Mouse (Mus musculus) heart, postnatal 0 days (tissue): ENCODE data around the gene Hoxc6. TPM values are rescaled to one million over a fixed set of nuclear protein-coding genes. Genes with fewer than 3 reads are reported as not detected.

Experiments used
- ATAC-seq: fragments of 200-750 bp; cut with Nextera tagmentation; 2 replicates; pipeline ENCODE4 v1.8.0; 2017; ENCODE audit warnings: low read depth, moderate number of reproducible peaks, moderate library complexity; ENCODE audit not compliant: insufficient read depth
- DNase-seq: peaks from one replicate; pipeline ENCODE4 v3.0.0-alpha.2; 2016; ENCODE audit warnings: low spot score
- H3K27ac ChIP-seq: fragments of 300-500 bp; sonication (generic); 2 replicates; pipeline ENCODE4 v1.5.1; 2014; ENCODE audit warnings: low read depth, mild to moderate bottlenecking
- H3K27me3 ChIP-seq: fragments of 300-500 bp; sonication (generic); 2 replicates; pipeline ENCODE4 v1.6.1; 2014; ENCODE audit warnings: low read length, mixed read lengths; ENCODE audit not compliant: control insufficient read depth, insufficient read depth
- H3K36me3 ChIP-seq: fragments of 300-500 bp; sonication (generic); replicated peaks from 2 replicates; pipeline ENCODE4 v1.6.1; 2014; ENCODE audit warnings: low read length, mixed read lengths; ENCODE audit not compliant: control insufficient read depth, insufficient read depth
- H3K4me1 ChIP-seq: fragments of 300-500 bp; sonication (generic); 2 replicates; pipeline ENCODE4 v1.6.1; 2014; ENCODE audit warnings: antibody characterized with exemption; ENCODE audit not compliant: control insufficient read depth, insufficient read depth
- H3K4me2 ChIP-seq: fragments of 300-500 bp; sonication (generic); 2 replicates; pipeline ENCODE4 v1.6.1; 2014; ENCODE audit warnings: low read depth, mild to moderate bottlenecking, low read length, moderate library complexity
- H3K4me3 ChIP-seq: fragments of 300-500 bp; sonication (generic); 2 replicates; pipeline ENCODE4 v1.5.1; 2014; ENCODE audit warnings: low read depth, low read length
- H3K9ac ChIP-seq: fragments of 300-500 bp; sonication (generic); replicated peaks from 2 replicates; pipeline ENCODE4 v1.6.1; 2014; ENCODE audit warnings: low read depth, low read length, mixed read lengths
- H3K9me3 ChIP-seq: fragments of 300-500 bp; sonication (generic); replicated peaks from 2 replicates; pipeline ENCODE4 v1.6.1; 2016; ENCODE audit warnings: low read length; ENCODE audit not compliant: control insufficient read depth
- CTCF ChIP-seq: IDR thresholded peaks from 2 replicates; pipeline ENCODE4 v1.5.1; 2016; ENCODE audit warnings: antibody characterized with exemption, control low read depth, low read depth
- EP300 ChIP-seq: IDR thresholded peaks from 2 replicates; pipeline ENCODE4 v1.6.1; 2016; ENCODE audit warnings: antibody characterized with exemption, low read depth
- WGBS: fragments of 180-500 bp; shearing (Covaris S2); extraction: QIAGEN DNeasy Blood & Tissue Kit; methylation state at CpG from one replicate; pipeline ENCODE4 v1.1.7; 2014; 5-methylcytosine and 5-hydroxymethylcytosine counted together
- polyA plus RNA-seq: library from polyadenylated mRNA; unstranded; fragments of >200 nt; fragmentation: Nextera tagmentation; extraction: Ambion mirVana; gene quantifications from 2 replicates; pipeline ENCODE4 v1.2.1, GENCODE M21; 2015
- total RNA-seq: library from RNA; depleted of rRNA; stranded (reverse); fragments of >200 nt; gene quantifications from 2 replicates; pipeline ENCODE4 v1.2.3, GENCODE M21; 2014; ENCODE audit warnings: low replicate concordance

The Hoxc6 gene
- total and polyA plus RNA-seq, 2 experiments from 2014 or later = not detected

DNA sequence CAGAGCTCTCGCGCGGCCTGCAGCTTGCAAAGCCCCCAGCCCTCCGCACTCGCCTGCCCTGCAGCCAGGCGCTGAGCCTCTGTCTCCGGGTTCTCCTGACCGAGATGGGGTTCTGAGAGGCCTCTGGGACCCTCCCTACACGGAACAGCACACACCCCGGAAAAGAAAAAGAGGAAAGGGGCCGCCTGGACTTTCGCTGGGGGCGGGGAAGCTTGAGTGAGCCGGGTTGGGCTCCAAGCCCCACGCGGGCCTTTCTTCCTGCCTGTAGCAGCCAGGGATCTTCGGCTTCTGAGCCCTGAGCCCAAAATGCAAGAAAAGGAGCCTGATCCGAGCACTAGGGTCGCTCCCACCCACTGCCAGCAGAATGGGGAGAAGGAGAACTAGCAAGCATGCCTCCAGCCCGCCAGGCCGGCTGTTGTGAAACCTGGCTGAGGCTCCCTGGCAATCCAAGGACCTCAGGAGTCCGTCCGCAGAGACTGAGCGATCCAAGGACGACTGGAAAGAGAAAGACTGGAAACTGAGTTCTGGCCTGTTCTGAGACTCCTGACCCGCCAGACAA is 13.9 kb downstream of the Hoxc6 start:
- ATAC-seq (no peak), DNase-seq (no peak)
- Histone ChIP-seq H3K9ac (no peak overlapping the region), H3K27me3 (peaks cover 99% of the 10 kb centered on the region), H3K4me2 (no peak overlapping the region), H3K9me3 (no peaks in the 10 kb centered on the region), H3K4me3 (no peak overlapping the region), H3K27ac (no peak overlapping the region), H3K36me3 (no peaks in the 10 kb centered on the region), H3K4me1 (no peaks in the 10 kb centered on the region)
- 7% methylated on average over 26 of the region's 26 CpGs for WGBS
- no peak for TF ChIP-seq EP300
- TF ChIP-seq CTCF = no peak

DNA sequence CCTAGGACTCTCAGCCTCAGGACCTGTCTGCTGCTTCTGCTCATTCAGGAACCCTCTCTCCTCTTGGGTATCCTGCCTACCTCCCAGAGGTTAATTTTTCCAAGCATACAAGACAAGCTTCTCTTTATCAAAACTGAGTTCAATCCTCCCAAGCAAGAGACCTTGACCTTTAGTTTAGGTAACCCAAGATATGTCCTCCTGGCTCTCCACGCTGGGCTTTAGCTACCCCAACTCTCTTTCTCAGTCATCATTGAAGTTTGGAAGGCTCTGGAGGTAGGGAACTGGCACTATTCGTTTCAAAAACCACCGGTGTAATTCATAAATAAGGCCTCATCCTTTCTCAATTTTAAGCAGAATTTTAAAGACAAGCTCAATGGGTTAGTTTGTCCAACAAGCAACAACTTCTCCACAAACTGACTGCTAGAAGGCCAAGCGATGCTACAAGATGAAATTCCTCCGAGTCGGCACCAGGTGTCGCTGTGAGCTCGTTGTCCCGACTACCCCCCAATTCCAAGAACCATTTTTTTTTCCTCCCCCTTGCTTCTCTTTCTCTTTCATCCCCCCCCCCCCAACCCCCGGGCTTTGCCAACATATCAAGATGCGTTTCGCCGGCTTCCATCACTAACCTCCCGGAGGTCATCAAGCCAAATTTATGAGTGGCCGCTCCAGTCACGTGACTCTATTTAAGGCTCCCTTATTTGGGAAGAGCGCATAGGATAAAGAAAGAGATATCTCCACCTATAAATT is 15.4 kb downstream of the Hoxc6 start:
- 6% methylated on average over 17 of the region's 17 CpGs for WGBS
- DNase-seq (peak; percentile 74), ATAC-seq (no peak)
- Histone ChIP-seq H3K4me2 (no peak overlapping the region), H3K4me1 (no peaks in the 10 kb centered on the region), H3K36me3 (no peaks in the 10 kb centered on the region), H3K9ac (no peak overlapping the region), H3K4me3 (peak overlapping the region; percentile 21), H3K27ac (no peak overlapping the region), H3K27me3 (peaks cover 99% of the 10 kb centered on the region), H3K9me3 (no peaks in the 10 kb centered on the region)
- TF ChIP-seq CTCF (peak; percentile 67), EP300 (no peak)

DNA sequence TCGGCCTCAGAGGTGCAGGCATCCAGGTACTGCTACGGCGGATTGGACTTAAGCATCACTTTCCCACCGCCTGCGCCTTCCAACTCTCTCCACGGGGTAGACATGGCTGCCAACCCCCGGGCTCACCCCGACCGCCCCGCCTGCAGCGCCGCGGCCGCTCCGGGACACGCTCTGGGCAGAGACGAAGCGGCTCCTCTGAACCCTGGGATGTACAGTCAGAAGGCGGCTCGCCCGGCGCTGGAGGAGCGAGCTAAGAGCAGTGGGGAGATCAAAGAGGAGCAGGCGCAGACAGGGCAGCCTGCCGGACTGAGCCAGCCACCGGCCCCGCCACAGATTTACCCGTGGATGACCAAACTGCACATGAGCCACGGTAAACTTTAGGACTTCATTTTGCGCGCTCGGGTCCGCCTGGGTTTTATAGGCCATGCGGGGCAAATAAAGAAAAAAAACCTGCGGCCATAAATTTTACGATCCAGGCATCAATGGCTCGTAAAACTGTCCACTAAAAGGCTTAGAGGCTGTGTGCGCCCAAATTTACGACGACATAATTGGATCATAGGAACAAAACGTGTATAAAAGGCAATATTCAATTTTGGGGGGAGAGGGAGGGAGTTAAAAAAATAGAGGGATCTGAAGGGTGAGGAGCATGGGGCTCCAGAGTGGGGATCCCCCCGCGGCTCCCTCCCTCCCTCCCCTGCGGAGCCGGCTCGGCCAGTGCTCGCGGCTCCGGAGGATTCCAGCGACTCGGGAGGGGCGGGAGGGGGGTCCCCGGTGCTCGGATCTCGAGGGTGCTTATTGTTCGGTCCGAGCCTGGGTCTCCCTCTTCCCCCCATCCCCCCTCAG is 16.3 kb downstream of the Hoxc6 start:
- DNase-seq = no peak
- Histone ChIP-seq H3K4me1 (no peaks in the 10 kb centered on the region), H3K36me3 (no peaks in the 10 kb centered on the region), H3K4me2 (peak overlapping the region; percentile 10; the same call in 1 of the 2 replicates), H3K4me3 (peak overlapping the region; percentile 21), H3K27ac (no peak overlapping the region), H3K9ac (no peak overlapping the region), H3K9me3 (no peaks in the 10 kb centered on the region), H3K27me3 (peaks cover 99% of the 10 kb centered on the region)
- whole genome bisulfite sequencing = 1% methylated on average over 51 of the region's 57 CpGs
- no peak for TF ChIP-seq EP300
- TF ChIP-seq CTCF = no peak
- ATAC-seq = 0 out of 2 replicates have a peak, but pooled peaks have one; percentile 33

DNA sequence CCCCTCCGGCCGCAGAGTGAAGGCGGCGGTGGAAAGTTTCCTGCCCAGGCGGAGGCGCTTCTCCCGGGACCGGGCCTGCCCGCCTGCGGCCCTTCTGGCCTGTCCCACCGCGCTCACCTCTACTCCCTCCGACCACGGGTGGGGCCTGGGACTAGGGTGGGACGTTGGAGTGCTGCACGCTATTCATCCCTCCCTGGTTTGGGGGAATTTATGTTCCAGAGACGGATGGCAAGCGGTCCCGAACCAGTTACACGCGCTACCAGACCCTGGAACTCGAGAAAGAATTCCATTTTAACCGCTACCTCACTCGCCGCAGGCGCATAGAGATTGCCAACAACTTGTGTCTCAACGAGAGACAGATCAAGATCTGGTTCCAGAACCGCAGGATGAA is 16.9 kb downstream of the Hoxc6 start:
- H3K4me3 ChIP-seq = peak overlapping the region; percentile 13; the same call in 1 of the 2 replicates
- no peak overlapping the region for H3K4me2 ChIP-seq
- DNase-seq (no peak), ATAC-seq (no peak)
- no peaks in the 10 kb centered on the region for H3K36me3 ChIP-seq
- peaks cover 99% of the 10 kb centered on the region for H3K27me3 ChIP-seq
- no peak overlapping the region for H3K27ac ChIP-seq
- TF ChIP-seq CTCF (no peak), EP300 (no peak)
- no peaks in the 10 kb centered on the region for H3K9me3 ChIP-seq
- 2% methylated on average over 28 of the region's 28 CpGs for WGBS
- no peak overlapping the region for H3K9ac ChIP-seq
- H3K4me1 ChIP-seq = no peaks in the 10 kb centered on the region

DNA sequence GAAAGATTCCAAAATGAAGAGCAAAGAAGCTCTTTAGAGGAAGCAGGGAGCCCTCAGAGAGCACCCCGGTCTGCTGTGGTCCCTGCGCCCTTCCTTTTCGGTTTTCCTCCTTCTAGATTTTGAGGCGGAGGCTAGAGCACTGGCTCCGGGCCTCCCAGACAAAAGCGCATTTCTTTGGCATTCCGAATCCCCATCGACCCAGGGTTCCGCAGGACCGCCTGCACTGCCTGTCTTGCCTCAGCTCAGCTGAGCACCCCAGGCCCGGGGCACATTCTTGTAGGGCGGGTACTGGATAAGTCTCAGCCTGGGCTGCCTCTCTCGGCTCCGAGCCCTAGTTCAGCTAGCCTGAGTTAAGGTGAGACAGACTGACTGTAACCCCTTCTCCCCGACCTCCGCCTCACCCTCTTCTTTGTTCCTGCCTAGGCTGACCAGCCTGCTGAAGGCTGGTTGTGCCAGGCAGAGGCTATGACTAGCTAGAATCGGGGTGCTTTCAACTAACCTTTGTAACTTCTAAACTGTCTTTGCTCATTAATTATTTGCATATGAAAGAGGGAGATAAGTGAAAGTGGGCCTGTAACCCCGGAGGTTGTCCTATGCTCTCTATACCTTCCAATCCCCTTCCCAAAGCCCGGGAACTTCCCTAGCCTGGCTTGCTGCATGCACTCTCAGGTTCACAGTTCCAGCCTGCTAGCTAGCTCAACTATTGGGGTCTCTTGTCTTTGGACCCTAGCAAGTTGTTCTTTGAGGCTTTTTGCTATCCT is 17.5 kb downstream of the Hoxc6 start:
- 7% methylated on average over 19 of the region's 19 CpGs for WGBS
- 0 out of 2 replicates have a peak overlapping the region, but pooled peaks have one; percentile 13 for H3K4me3 ChIP-seq
- no peak for TF ChIP-seq EP300
- no peak for ATAC-seq
- no peak overlapping the region for H3K4me2 ChIP-seq
- no peak for DNase-seq
- H3K27me3 ChIP-seq = peaks cover 99% of the 10 kb centered on the region
- H3K9ac ChIP-seq = no peak overlapping the region
- H3K27ac ChIP-seq = no peak overlapping the region
- no peaks in the 10 kb centered on the region for H3K9me3 ChIP-seq
- no peaks in the 10 kb centered on the region for H3K36me3 ChIP-seq
- H3K4me1 ChIP-seq = no peaks in the 10 kb centered on the region
